Mouse (Mus musculus) small intestine, adult 2 months (tissue): Measurements from ENCODE around the gene Spred1. TPM values are rescaled to one million over a fixed set of nuclear protein-coding genes. Genes with fewer than 3 reads are reported as not detected.

Source experiments
- H3K27ac ChIP-seq: fragments of 200-500 bp; 2 replicates; pipeline ENCODE4 v1.5.1; 2012; ENCODE audit warnings: low read depth, low read length, control low read depth, inconsistent platforms; ENCODE audit not compliant: insufficient read depth
- H3K27me3 ChIP-seq: fragments of 200-500 bp; 2 replicates; pipeline ENCODE4 v1.6.1; 2012; ENCODE audit warnings: mild to moderate bottlenecking, moderate library complexity, low read length, inconsistent platforms; ENCODE audit not compliant: control insufficient read depth, insufficient read depth
- H3K36me3 ChIP-seq: fragments of 200-500 bp; 2 replicates; pipeline ENCODE4 v1.6.1; 2012; ENCODE audit warnings: mild to moderate bottlenecking, low read length, control low read depth, inconsistent platforms; ENCODE audit not compliant: control insufficient read depth, insufficient read depth
- H3K4me1 ChIP-seq: fragments of 200-500 bp; 2 replicates; pipeline ENCODE4 v1.6.1; 2012; ENCODE audit warnings: low read length, inconsistent platforms, mixed read lengths; ENCODE audit not compliant: control insufficient read depth, insufficient read depth, insufficient read length
- H3K4me3 ChIP-seq: fragments of 200-500 bp; 2 replicates; pipeline ENCODE4 v1.5.1; 2012; ENCODE audit warnings: low read depth, mild to moderate bottlenecking, control low read depth, inconsistent platforms, low read length, moderate library complexity
- CTCF ChIP-seq: fragments of 200-500 bp; IDR thresholded peaks from 2 replicates; pipeline ENCODE4 v1.5.1; 2012; ENCODE audit warnings: low read depth, mild to moderate bottlenecking, control low read depth, inconsistent platforms, low read length, moderate library complexity, mixed read lengths; ENCODE audit not compliant: insufficient replicate concordance, insufficient read length; ENCODE audit errors: extremely low read depth
- POLR2A ChIP-seq: fragments of 200-500 bp; IDR thresholded peaks from 2 replicates; pipeline ENCODE4 v1.6.1; 2012; ENCODE audit warnings: low read depth, mild to moderate bottlenecking, control low read depth, inconsistent platforms, low read length, moderate library complexity
- WGBS: fragments of 180-500 bp; shearing (Covaris S2); methylation state at CpG from one replicate; pipeline ENCODE4 v1.1.7; 2018; 5-methylcytosine and 5-hydroxymethylcytosine counted together
- polyA plus RNA-seq: library from polyadenylated mRNA; depleted of rRNA; stranded (reverse); fragments of >200 nt; gene quantifications from 2 replicates; pipeline ENCODE4 v1.2.3, GENCODE M21; 2012

Gene Spred1
- polyA plus RNA-seq, 1 experiment, result 1.8 TPM

DNA sequence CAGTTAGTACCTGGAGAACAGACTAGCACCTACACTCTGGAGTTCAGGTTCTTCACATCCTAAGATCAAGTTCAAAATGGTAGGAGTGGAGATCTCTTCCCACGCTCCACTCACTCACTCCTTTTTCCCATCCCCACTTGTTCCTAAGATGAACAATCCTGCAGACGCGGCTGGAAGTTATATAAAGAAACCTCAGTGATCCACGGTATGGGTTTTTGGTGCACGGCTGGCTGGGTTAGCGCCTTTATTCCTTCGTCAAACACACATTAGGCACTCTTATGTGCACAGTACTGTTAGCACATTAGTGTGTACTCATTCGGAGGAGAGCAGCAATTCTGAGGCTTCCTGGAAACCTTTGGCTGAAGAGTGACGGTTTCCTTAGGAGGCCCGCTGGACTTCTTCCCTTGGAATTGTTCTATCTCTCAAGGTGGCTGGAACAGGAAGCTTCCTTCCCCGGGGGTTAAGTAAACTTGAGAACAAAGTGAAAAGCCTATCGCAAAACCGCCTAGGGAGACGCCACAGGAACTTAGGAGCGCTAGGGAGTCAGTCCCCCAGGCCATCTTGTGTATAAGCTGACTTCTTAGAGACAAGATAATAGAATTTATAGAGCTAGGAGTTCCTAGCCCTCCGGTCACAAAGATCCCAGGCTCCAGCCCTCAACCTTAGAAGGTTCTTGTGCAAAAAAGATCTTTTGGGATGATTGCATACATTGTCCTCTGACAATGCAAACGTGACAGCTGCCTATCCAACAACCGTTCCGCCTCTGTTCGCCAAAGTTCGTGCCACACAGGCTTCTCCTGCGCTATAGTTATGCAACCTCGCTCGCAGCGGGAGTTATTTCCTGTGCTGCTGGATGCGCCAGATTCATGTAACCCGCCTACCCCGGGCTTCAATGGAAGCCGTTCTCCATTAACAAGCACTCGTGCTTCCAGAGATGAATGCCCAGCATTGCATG lies 1.6 kb upstream of the Spred1 start:
- WGBS, result 19% methylated on average over 30 of the region's 30 CpGs
- TF ChIP-seq POLR2A, result no peak
- no peaks in the 10 kb centered on the region for H3K27me3 ChIP-seq
- H3K4me3 ChIP-seq, result peak overlapping the region; percentile 90
- no peaks in the 10 kb centered on the region for H3K36me3 ChIP-seq
- peak overlapping the region; percentile 81 for H3K27ac ChIP-seq
- no peaks in the 10 kb centered on the region for H3K4me1 ChIP-seq

GRCm38 (mm10) chr2:117120246-117121211 lies 645 bp upstream of the Spred1 start:
- Histone ChIP-seq H3K27me3 (no peaks in the 10 kb centered on the region), H3K36me3 (no peaks in the 10 kb centered on the region), H3K27ac (peak overlapping the region; percentile 87), H3K4me3 (peak overlapping the region; percentile 90), H3K4me1 (no peaks in the 10 kb centered on the region)
- TF ChIP-seq POLR2A (peak; percentile 58), CTCF (peak; percentile 34; the same call in 1 of the 2 replicates)
- WGBS, result under 1% methylated on average over 89 of the region's 101 CpGs

GRCm38 (mm10) chr2:117121984-117122605 lies 921 bp downstream of the Spred1 start:
- WGBS, result under 1% methylated on average over 19 of the region's 19 CpGs
- Histone ChIP-seq H3K4me1 (no peaks in the 10 kb centered on the region), H3K4me3 (peak overlapping the region; percentile 90), H3K27me3 (no peaks in the 10 kb centered on the region), H3K27ac (no peak overlapping the region), H3K36me3 (no peaks in the 10 kb centered on the region)
- TF ChIP-seq POLR2A, result no peak
- TF ChIP-seq CTCF, result no peak

GRCm38 (mm10) chr2:117122701-117123337 lies 1.6 kb downstream of the Spred1 start:
- H3K27me3 ChIP-seq, result no peaks in the 10 kb centered on the region
- no peak overlapping the region for H3K27ac ChIP-seq
- under 1% methylated on average over 17 of the region's 17 CpGs for WGBS
- H3K4me1 ChIP-seq, result no peaks in the 10 kb centered on the region
- peak overlapping the region; percentile 75 for H3K4me3 ChIP-seq
- TF ChIP-seq POLR2A (no peak), CTCF (no peak)
- no peaks in the 10 kb centered on the region for H3K36me3 ChIP-seq

- H3K36me3 ChIP-seq, result no peaks in the 10 kb centered on the region
- H3K4me3 ChIP-seq, result no peak overlapping the region
- no peak for TF ChIP-seq CTCF
- no peak for TF ChIP-seq POLR2A
- no peaks in the 10 kb centered on the region for H3K27me3 ChIP-seq
- no peak overlapping the region for H3K27ac ChIP-seq
- WGBS, result 33% methylated on average over 3 of the region's 3 CpGs
- no peaks in the 10 kb centered on the region for H3K4me1 ChIP-seq
These were observed 2.5 kb downstream of the Spred1 start for GRCm38 (mm10) chr2:117123701-117124100.

DNA sequence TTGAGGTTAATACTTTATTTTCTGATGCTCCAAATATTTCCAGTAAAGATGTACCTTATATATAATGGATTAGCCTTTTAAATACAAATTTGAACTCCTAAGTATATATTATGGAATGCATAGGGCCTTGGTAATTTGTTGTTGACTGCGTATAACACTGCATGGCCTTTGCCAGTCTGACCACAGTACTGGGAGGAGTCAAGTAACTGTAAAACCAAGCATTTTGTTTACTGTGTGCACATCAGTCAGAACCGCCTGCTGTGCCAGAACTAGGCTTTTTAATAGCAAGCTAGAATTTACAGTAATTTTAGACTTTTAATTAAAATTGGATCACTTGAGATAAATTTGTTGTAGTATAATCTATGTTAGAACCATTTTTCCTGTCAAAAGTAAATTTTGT lies 3.7 kb downstream of the Spred1 start:
- no peaks in the 10 kb centered on the region for H3K27me3 ChIP-seq
- no peak overlapping the region for H3K4me3 ChIP-seq
- TF ChIP-seq CTCF (no peak), POLR2A (no peak)
- no peak overlapping the region for H3K27ac ChIP-seq
- H3K4me1 ChIP-seq, result no peaks in the 10 kb centered on the region
- 74% methylated on average over 2 of the region's 2 CpGs for WGBS
- no peaks in the 10 kb centered on the region for H3K36me3 ChIP-seq
